Mouse (Mus musculus) limb, embryonic 14.5 days (tissue): ENCODE data around the gene Usp10. TPM values are rescaled to one million over a fixed set of nuclear protein-coding genes. Genes with fewer than 3 reads are reported as not detected.

Experiments
- ATAC-seq: fragments of 200-750 bp; cut with Nextera tagmentation; 2 replicates; pipeline ENCODE4 v1.8.0; 2017; ENCODE audit warnings: low read depth, moderate number of reproducible peaks, moderate TSS enrichment; ENCODE audit not compliant: low FRiP score
- DNase-seq: peaks from one replicate; pipeline ENCODE4 v3.0.0-alpha.2; 2015; ENCODE audit warnings: low spot score
- H3K27ac ChIP-seq: fragments of 300-500 bp; sonication (generic); replicated peaks from 2 replicates; pipeline ENCODE4 v1.5.1; 2014; ENCODE audit warnings: low read depth, mild to moderate bottlenecking, low read length, moderate library complexity, mixed read lengths
- H3K27me3 ChIP-seq: fragments of 300-500 bp; sonication (generic); 2 replicates; pipeline ENCODE4 v1.6.1; 2014; ENCODE audit warnings: low read length, mixed read lengths; ENCODE audit not compliant: control insufficient read depth, insufficient read depth
- H3K36me3 ChIP-seq: fragments of 300-500 bp; sonication (generic); 2 replicates; pipeline ENCODE4 v1.6.1; 2014; ENCODE audit warnings: mild to moderate bottlenecking, low read length, moderate library complexity, mixed read lengths; ENCODE audit not compliant: control insufficient read depth, insufficient read depth
- H3K4me1 ChIP-seq: fragments of 300-500 bp; sonication (generic); 2 replicates; pipeline ENCODE4 v1.6.1; 2014; ENCODE audit warnings: antibody characterized with exemption, low read length, mixed read lengths; ENCODE audit not compliant: control insufficient read depth, insufficient read depth
- H3K4me2 ChIP-seq: fragments of 300-500 bp; sonication (generic); replicated peaks from 2 replicates; pipeline ENCODE4 v1.6.1; 2014; ENCODE audit warnings: low read depth, mild to moderate bottlenecking, low read length, moderate library complexity; ENCODE audit not compliant: severe bottlenecking
- H3K4me3 ChIP-seq: fragments of 300-500 bp; sonication (generic); replicated peaks from 2 replicates; pipeline ENCODE4 v1.5.1; 2014; ENCODE audit warnings: low read length
- H3K9ac ChIP-seq: fragments of 300-500 bp; sonication (generic); 2 replicates; pipeline ENCODE4 v1.6.1; 2014; ENCODE audit warnings: mild to moderate bottlenecking, low read depth, low read length, moderate library complexity; ENCODE audit not compliant: severe bottlenecking
- H3K9me3 ChIP-seq: fragments of 300-500 bp; sonication (generic); 2 replicates; pipeline ENCODE4 v1.6.1; 2016; ENCODE audit warnings: low read length; ENCODE audit not compliant: control insufficient read depth
- POLR2A ChIP-seq: fragments of 200-500 bp; IDR thresholded peaks from 2 replicates; pipeline ENCODE4 v1.8.0; 2012; ENCODE audit warnings: inconsistent platforms, mild to moderate bottlenecking, moderate library complexity, borderline replicate concordance; ENCODE audit not compliant: insufficient read depth, insufficient read length; ENCODE audit errors: extremely low read depth
- WGBS: fragments of 180-500 bp; shearing (Covaris S2); extraction: QIAGEN DNeasy Blood & Tissue Kit; methylation state at CpG from one replicate; pipeline ENCODE4 v1.1.7; 2014; 5-methylcytosine and 5-hydroxymethylcytosine counted together
- polyA plus RNA-seq, 2 experiments: library from polyadenylated mRNA; depleted of rRNA in 1 of 2; stranded (reverse) in 1 of 2; unstranded in 1 of 2; fragments of >200 nt; fragmentation: Nextera tagmentation in 1 of 2; extraction: Ambion mirVana in 1 of 2; gene quantifications; 2 replicates each; pipeline versions ENCODE4 v1.2.1 to v1.2.3; 2012 to 2014

Gene Usp10
- polyA plus RNA-seq, 2 experiments, result 95.9 to 131 TPM

- 53% methylated on average over 4 of the region's 4 CpGs for WGBS
- Histone ChIP-seq H3K27ac (no peak overlapping the region), H3K4me3 (no peak overlapping the region), H3K4me2 (no peak overlapping the region), H3K36me3 (no peaks in the 10 kb centered on the region), H3K9me3 (no peaks in the 10 kb centered on the region), H3K27me3 (no peaks in the 10 kb centered on the region), H3K9ac (no peak overlapping the region), H3K4me1 (no peaks in the 10 kb centered on the region)
- TF ChIP-seq POLR2A, result no peak
- ATAC-seq, result no peak
- no peak for DNase-seq
Measured at GRCm38 (mm10) chr8:119888012-119888411, 22.1 kb upstream of the Usp10 start.

GRCm38 (mm10) chr8:119897069-119897468 is 13.1 kb upstream of the Usp10 start:
- Histone ChIP-seq H3K36me3 (no peaks in the 10 kb centered on the region), H3K4me1 (no peaks in the 10 kb centered on the region), H3K27me3 (peaks cover 14% of the 10 kb centered on the region), H3K4me3 (no peak overlapping the region), H3K9me3 (no peaks in the 10 kb centered on the region), H3K9ac (no peak overlapping the region), H3K27ac (no peak overlapping the region), H3K4me2 (no peak overlapping the region)
- 74% methylated on average over 4 of the region's 4 CpGs for WGBS
- DNase-seq, result no peak
- TF ChIP-seq POLR2A, result no peak
- ATAC-seq, result no peak

- ATAC-seq (no peak), DNase-seq (no peak)
Measured at GRCm38 (mm10) chr8:119897933-119898332, 12.2 kb upstream of the Usp10 start.

GRCm38 (mm10) chr8:119901349-119901748 is 8.8 kb upstream of the Usp10 start:
- Histone ChIP-seq H3K27ac (no peak overlapping the region), H3K4me1 (no peaks in the 10 kb centered on the region), H3K4me2 (no peak overlapping the region), H3K9ac (no peak overlapping the region), H3K9me3 (no peaks in the 10 kb centered on the region), H3K4me3 (no peak overlapping the region), H3K36me3 (no peaks in the 10 kb centered on the region), H3K27me3 (peaks cover 14% of the 10 kb centered on the region)
- no peak for ATAC-seq
- TF ChIP-seq POLR2A, result no peak
- WGBS, result 81% methylated on average over 3 of the region's 3 CpGs
- DNase-seq, result no peak

More at GRCm38 (mm10) chr8:119897933-119898332, 12.2 kb upstream of the Usp10 start:
- 18% methylated on average over 13 of the region's 13 CpGs for WGBS
- Histone ChIP-seq H3K9ac (no peak overlapping the region), H3K4me1 (no peaks in the 10 kb centered on the region), H3K27ac (no peak overlapping the region), H3K4me3 (no peak overlapping the region), H3K27me3 (peaks cover 14% of the 10 kb centered on the region), H3K36me3 (no peaks in the 10 kb centered on the region), H3K4me2 (no peak overlapping the region), H3K9me3 (no peaks in the 10 kb centered on the region)
- TF ChIP-seq POLR2A, result no peak

- ATAC-seq (no peak), DNase-seq (no peak)
- Histone ChIP-seq H3K36me3 (no peaks in the 10 kb centered on the region), H3K4me2 (no peak overlapping the region), H3K4me1 (no peaks in the 10 kb centered on the region), H3K9me3 (no peaks in the 10 kb centered on the region), H3K4me3 (no peak overlapping the region), H3K27ac (no peak overlapping the region), H3K9ac (no peak overlapping the region), H3K27me3 (peaks cover 13% of the 10 kb centered on the region)
- no peak for TF ChIP-seq POLR2A
- 67% methylated on average over 8 of the region's 8 CpGs for WGBS
Measured at GRCm38 (mm10) chr8:119901952-119902351, 8.2 kb upstream of the Usp10 start.
